Mouse (Mus musculus) cerebellum, adult (tissue): ENCODE results near the gene Gm4027.
"Not testable (repeated sequence)": the region's sequence is repeated elsewhere in the genome, so short reads cannot be mapped to it uniquely, and the experiment has no call there.

Source experiments
- ATAC-seq: cut with Nextera tagmentation; 2 replicates; pipeline ENCODE4 v1.9.2; 2017; ENCODE audit warnings: mild to moderate bottlenecking, moderate library complexity, mixed read lengths; ENCODE audit not compliant: insufficient number of reproducible peaks, low FRiP score, low TSS enrichment

The Gm4027 gene

DNA sequence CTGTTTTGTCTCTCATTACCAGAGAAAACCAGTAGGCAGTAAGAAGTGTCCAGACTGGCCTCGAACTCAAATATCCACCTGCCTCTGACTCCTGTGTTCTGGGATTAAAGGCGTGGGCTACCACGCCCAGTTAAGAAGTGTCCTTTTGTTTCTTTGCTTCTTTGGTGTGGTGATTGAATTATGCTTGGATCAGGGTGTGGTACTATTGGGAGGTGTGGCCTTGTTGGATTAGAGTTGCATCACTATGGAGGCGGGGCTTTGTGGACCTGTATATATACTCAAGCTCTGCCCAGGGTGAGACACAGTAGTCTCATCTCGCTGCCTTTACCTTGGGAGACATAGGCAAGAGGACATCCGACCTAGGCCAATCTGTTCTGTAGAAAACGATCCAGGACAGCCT is at the start of gene Gm4027:
Gene Gm4027 (plus strand): TSS at position 301 of the 400 bp plus-strand sequence.
- ATAC-seq: not testable (repeated sequence)

DNA sequence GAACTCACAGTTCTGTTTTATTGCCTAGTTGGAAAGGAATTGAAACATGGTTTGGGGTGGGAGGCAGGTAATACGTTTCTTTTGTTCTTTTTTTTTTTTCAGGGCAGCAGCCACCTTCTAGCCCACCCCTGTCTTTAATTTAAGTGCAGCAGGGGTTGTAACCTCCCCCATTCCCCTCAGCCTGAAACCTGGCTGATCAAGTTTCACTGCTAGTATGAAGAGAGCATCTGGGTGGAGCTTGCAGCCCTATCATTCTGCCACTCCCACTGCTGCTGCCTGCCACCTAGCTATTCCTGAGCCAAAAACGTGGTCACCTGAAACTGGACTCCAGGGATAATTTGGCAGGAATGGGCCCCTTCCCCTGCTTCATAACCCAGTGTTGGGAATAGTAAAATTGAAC is 17.3 kb upstream of the Gm4027 start:
- not testable (repeated sequence) for ATAC-seq

DNA sequence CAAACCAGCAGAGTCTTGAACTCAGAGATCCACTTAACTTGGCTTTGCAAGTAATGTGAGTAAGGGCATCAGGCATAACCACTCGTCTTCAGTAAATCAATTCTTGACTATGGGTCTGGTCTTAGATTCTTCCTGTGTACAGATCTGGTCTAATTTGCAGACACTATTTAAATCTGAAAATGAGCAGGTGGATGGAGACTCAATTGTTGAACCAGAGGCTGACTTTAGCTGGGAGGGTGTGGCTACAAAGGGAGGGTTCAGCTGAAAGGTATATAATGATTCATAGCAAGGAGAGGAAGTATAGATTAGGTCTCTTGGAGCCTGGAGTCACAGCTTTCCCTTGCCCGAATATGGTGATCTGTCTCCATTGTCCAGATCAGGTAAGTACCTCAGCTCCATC is 16.3 kb upstream of the Gm4027 start, which contains the start of gene Oog1:
Gene Oog1 (plus strand): TSS at position 301 of the 400 bp plus-strand sequence.
- not testable (repeated sequence) for ATAC-seq

DNA sequence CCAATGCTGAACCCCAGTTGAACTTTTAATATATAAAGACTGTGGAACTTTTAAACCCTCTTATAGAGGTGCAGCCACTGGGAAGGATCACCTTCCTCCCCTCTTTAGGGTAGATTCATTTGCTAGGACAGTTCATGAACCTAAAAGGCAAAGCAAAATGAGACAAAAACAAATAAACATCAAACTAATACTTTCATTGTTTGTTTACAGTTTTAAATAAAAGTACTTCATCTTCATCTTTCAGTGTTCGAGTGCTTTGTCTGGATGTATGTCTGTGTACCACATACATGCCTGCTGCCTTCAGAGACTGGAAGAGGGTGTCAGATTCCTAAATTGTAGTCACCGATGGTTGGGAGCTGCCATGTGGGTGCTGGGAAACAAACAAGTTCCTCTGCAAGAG is 25.9 kb downstream of the Gm4027 start, which contains the start of gene Gm16381:
Gene Gm16381 (minus strand): TSS at position 101 of the 400 bp plus-strand sequence.
- ATAC-seq: not testable (repeated sequence)

GRCm38 (mm10) chr12:87652916-87653703 is 34.4 kb downstream of the Gm4027 start:
- ATAC-seq: not testable (repeated sequence)
